Mouse (Mus musculus) lung, postnatal 0 days (tissue): ENCODE measurements at regions not wholly inside any gene's neighbourhood (a gene's known extent, or its start where the extent isn't known, plus 50 kb on each side); places are given as distances from the start of the nearest gene placed in this dataset.

Source experiments
- ATAC-seq: fragments of 200-750 bp; cut with Nextera tagmentation; 2 replicates; pipeline ENCODE4 v1.8.0; 2017; ENCODE audit warnings: moderate library complexity
- DNase-seq: peaks from one replicate; pipeline ENCODE4 v3.0.0-alpha.2; 2016; ENCODE audit warnings: low spot score
- H3K27ac ChIP-seq: fragments of 300-500 bp; sonication (generic); 2 replicates; pipeline ENCODE4 v1.5.1; 2014; ENCODE audit warnings: antibody characterized with exemption, mild to moderate bottlenecking, low read length, mixed read lengths
- H3K27me3 ChIP-seq: fragments of 300-500 bp; sonication (generic); replicated peaks from 2 replicates; pipeline ENCODE4 v1.6.1; 2014; ENCODE audit warnings: low read length, mixed read lengths; ENCODE audit not compliant: insufficient read depth
- H3K36me3 ChIP-seq: fragments of 300-500 bp; sonication (generic); 2 replicates; pipeline ENCODE4 v1.6.1; 2014; ENCODE audit warnings: low read length, mixed read lengths; ENCODE audit not compliant: insufficient read depth
- H3K4me1 ChIP-seq: fragments of 300-500 bp; sonication (generic); 2 replicates; pipeline ENCODE4 v1.6.1; 2014; ENCODE audit warnings: antibody characterized with exemption, low read depth, low read length, mixed read lengths; ENCODE audit not compliant: insufficient read depth
- H3K4me2 ChIP-seq: fragments of 300-500 bp; sonication (generic); replicated peaks from 2 replicates; pipeline ENCODE4 v1.6.1; 2014; ENCODE audit warnings: low read depth, mild to moderate bottlenecking, low read length, moderate library complexity, mixed read lengths
- H3K4me3 ChIP-seq: fragments of 300-500 bp; sonication (generic); 2 replicates; pipeline ENCODE4 v1.5.1; 2014; ENCODE audit warnings: low read depth, low read length
- H3K9ac ChIP-seq: fragments of 300-500 bp; sonication (generic); replicated peaks from 2 replicates; pipeline ENCODE4 v1.6.1; 2014; ENCODE audit warnings: low read depth, mild to moderate bottlenecking
- H3K9me3 ChIP-seq: fragments of 300-500 bp; sonication (generic); 2 replicates; pipeline ENCODE4 v1.6.1; 2016; ENCODE audit warnings: low read length, mixed read lengths
- CTCF ChIP-seq: IDR thresholded peaks from 2 replicates; pipeline ENCODE4 v1.5.1; 2016; ENCODE audit warnings: antibody characterized with exemption, mild to moderate bottlenecking
- EP300 ChIP-seq: IDR thresholded peaks from 2 replicates; pipeline ENCODE4 v1.6.1; 2016; ENCODE audit warnings: antibody characterized with exemption, mild to moderate bottlenecking, control low read depth
- WGBS: fragments of 180-500 bp; shearing (Covaris S2); extraction: QIAGEN DNeasy Blood & Tissue Kit; methylation state at CpG from one replicate; pipeline ENCODE4 v1.1.7; 2014; 5-methylcytosine and 5-hydroxymethylcytosine counted together

- H3K4me2 ChIP-seq = no peak overlapping the region
- no peak for DNase-seq
- TF ChIP-seq CTCF (no peak), EP300 (no peak)
- H3K27ac ChIP-seq = no peak overlapping the region
- no peaks in the 10 kb centered on the region for H3K27me3 ChIP-seq
- WGBS = 59% methylated on average over 10 of the region's 10 CpGs
- no peak overlapping the region for H3K9ac ChIP-seq
- H3K4me1 ChIP-seq = peaks cover 7% of the 10 kb centered on the region; the same call in 1 of the 2 replicates
- H3K4me3 ChIP-seq = no peak overlapping the region
- ATAC-seq = 0 out of 2 replicates have a peak, but pooled peaks have one; percentile 23
- H3K36me3 ChIP-seq = no peaks in the 10 kb centered on the region
- H3K9me3 ChIP-seq = no peaks in the 10 kb centered on the region
Observed at GRCm38 (mm10) chr2:128333401-128334142, 207.7 kb downstream of the Bcl2l11 start.

- Histone ChIP-seq H3K4me3 (no peak overlapping the region), H3K27me3 (no peaks in the 10 kb centered on the region), H3K9ac (no peak overlapping the region), H3K27ac (no peak overlapping the region), H3K4me2 (no peak overlapping the region), H3K4me1 (peaks cover 13% of the 10 kb centered on the region), H3K36me3 (no peaks in the 10 kb centered on the region), H3K9me3 (no peaks in the 10 kb centered on the region)
- WGBS = 37% methylated on average over 2 of the region's 2 CpGs
- DNase-seq (peak; percentile 65), ATAC-seq (peak; percentile 57)
- no peak for TF ChIP-seq EP300
- no peak for TF ChIP-seq CTCF
Observed at GRCm38 (mm10) chr2:128334143-128334470, 208.3 kb downstream of the Bcl2l11 start.

- no peak for ATAC-seq
- H3K27me3 ChIP-seq = no peaks in the 10 kb centered on the region
- TF ChIP-seq CTCF (no peak), EP300 (no peak)
- 56% methylated on average over 7 of the region's 7 CpGs for WGBS
- H3K9me3 ChIP-seq = no peaks in the 10 kb centered on the region
- no peak overlapping the region for H3K27ac ChIP-seq
- no peak for DNase-seq
- H3K4me1 ChIP-seq = peaks cover 20% of the 10 kb centered on the region
- H3K4me2 ChIP-seq = no peak overlapping the region
- H3K9ac ChIP-seq = no peak overlapping the region
- no peaks in the 10 kb centered on the region for H3K36me3 ChIP-seq
- no peak overlapping the region for H3K4me3 ChIP-seq
Observed at GRCm38 (mm10) chr2:128334757-128335500, 209.1 kb downstream of the Bcl2l11 start.

- no peak overlapping the region for H3K4me3 ChIP-seq
- no peaks in the 10 kb centered on the region for H3K27me3 ChIP-seq
- H3K9me3 ChIP-seq = no peaks in the 10 kb centered on the region
- H3K4me2 ChIP-seq = no peak overlapping the region
- no peaks in the 10 kb centered on the region for H3K36me3 ChIP-seq
- peaks cover 29% of the 10 kb centered on the region for H3K4me1 ChIP-seq
- DNase-seq = peak; percentile 52
- no peak overlapping the region for H3K9ac ChIP-seq
- TF ChIP-seq CTCF = no peak
- TF ChIP-seq EP300 = no peak
- ATAC-seq = peak; percentile 50
- H3K27ac ChIP-seq = no peak overlapping the region
Observed at GRCm38 (mm10) chr2:128337192-128337591, 211.4 kb downstream of the Bcl2l11 start.

- no peak for DNase-seq
- 87% methylated on average over 5 of the region's 5 CpGs for WGBS
- no peak overlapping the region for H3K9ac ChIP-seq
- H3K9me3 ChIP-seq = no peaks in the 10 kb centered on the region
- no peak overlapping the region for H3K4me3 ChIP-seq
- TF ChIP-seq EP300 (no peak), CTCF (no peak)
- H3K36me3 ChIP-seq = no peaks in the 10 kb centered on the region
- H3K4me1 ChIP-seq = peaks cover 29% of the 10 kb centered on the region
- H3K27me3 ChIP-seq = no peaks in the 10 kb centered on the region
- no peak overlapping the region for H3K4me2 ChIP-seq
- no peak for ATAC-seq
- no peak overlapping the region for H3K27ac ChIP-seq
Observed at GRCm38 (mm10) chr2:128337791-128338190, 212.0 kb downstream of the Bcl2l11 start.

- 60% methylated on average over 4 of the region's 4 CpGs for WGBS
Observed at GRCm38 (mm10) chr2:128338474-128338873, 212.6 kb downstream of the Bcl2l11 start.

More at GRCm38 (mm10) chr2:128338474-128338873, 212.6 kb downstream of the Bcl2l11 start:
- Histone ChIP-seq H3K36me3 (no peaks in the 10 kb centered on the region), H3K4me3 (no peak overlapping the region), H3K9ac (no peak overlapping the region), H3K4me2 (no peak overlapping the region), H3K9me3 (no peaks in the 10 kb centered on the region), H3K4me1 (peaks cover 29% of the 10 kb centered on the region), H3K27ac (no peak overlapping the region), H3K27me3 (no peaks in the 10 kb centered on the region)
- ATAC-seq (no peak), DNase-seq (peak; percentile 37)
- TF ChIP-seq CTCF = no peak
- TF ChIP-seq EP300 = no peak
